In genomic region chr9:44498421-44499355, GRCm38 (mm10) we compare ENCODE assay signal across 8 mouse cellular contexts. TPM values are rescaled to one million over a fixed set of nuclear protein-coding genes. Genes with fewer than 3 reads are reported as not detected.
DNase-seq lines count a peak whose midpoint lies in the region; ATAC-seq and TF ChIP-seq lines count a peak whose summit lies in the region.

No protein-coding gene starts in this region.

- peak overlapping the region; percentile 71 for H3K9ac ChIP-seq in hindbrain, embryonic 16.5 days (ENCODE audit: low read depth, low read length)
- H3K9ac ChIP-seq in midbrain, embryonic 16.5 days (ENCODE audit: low read depth, low read length) = peak overlapping the region; percentile 78

- WGBS in cerebellum, adult 2 months = 3% methylated on average over 58 of the region's 59 CpGs
- WGBS in hindbrain, embryonic 16.5 days = under 1% methylated on average over 49 of the region's 59 CpGs
- under 1% methylated on average over 59 of the region's 59 CpGs for WGBS in midbrain, embryonic 16.5 days

- ATAC-seq in hindbrain, embryonic 16.5 days = peak; percentile 79
- ATAC-seq in midbrain, embryonic 16.5 days = peak; percentile 61

- peak; percentile 38; the same call in 1 of the 2 replicates for TF ChIP-seq CTCF in cerebellum, adult 2 months (IDR thresholded peaks at IDR 0.05; ENCODE audit: borderline replicate concordance, insufficient read depth, low read depth, low read length)

- H3K27ac ChIP-seq in cerebellum, adult 2 months (ENCODE audit: insufficient read depth, low read length) = peak overlapping the region; percentile 86
- H3K27ac ChIP-seq in hindbrain, embryonic 16.5 days (ENCODE audit: low read depth, low read length) = peak overlapping the region; percentile 85
- peak overlapping the region; percentile 86 for H3K27ac ChIP-seq in midbrain, embryonic 16.5 days (ENCODE audit: low read length)

- H3K4me3 ChIP-seq in cerebellum, adult 2 months (replicated peaks; ENCODE audit: insufficient read depth, low read depth, low read length) = peak overlapping the region; percentile 14
- peak overlapping the region; percentile 45 for H3K4me3 ChIP-seq in hindbrain, embryonic 16.5 days (ENCODE audit: low read length)
- peak overlapping the region; percentile 41 for H3K4me3 ChIP-seq in midbrain, embryonic 16.5 days (ENCODE audit: low read depth, low read length)

- no peaks in the 10 kb centered on the region for H3K36me3 ChIP-seq in hindbrain, embryonic 16.5 days (ENCODE audit: control insufficient read depth, insufficient read depth, low read length)
- peaks cover 9% of the 10 kb centered on the region; the same call in 1 of the 2 replicates for H3K36me3 ChIP-seq in midbrain, embryonic 16.5 days (ENCODE audit: control insufficient read depth, insufficient read depth, low read length)

- no peaks in the 10 kb centered on the region for H3K9me3 ChIP-seq in hindbrain, embryonic 16.5 days (ENCODE audit: control insufficient read depth, low read length)
- no peaks in the 10 kb centered on the region for H3K9me3 ChIP-seq in midbrain, embryonic 16.5 days (replicated peaks; ENCODE audit: control insufficient read depth, low read length, poor library complexity, severe bottlenecking)

- H3K4me2 ChIP-seq in hindbrain, embryonic 16.5 days (ENCODE audit: low read length) = peak overlapping the region; percentile 90
- peak overlapping the region; percentile 90 for H3K4me2 ChIP-seq in midbrain, embryonic 16.5 days (ENCODE audit: low read length)

- DNase-seq in left cerebral cortex, adult 18-20 months (ENCODE audit: low spot score in 2 of 2) = peak; percentile 52 to 61
- no peak for DNase-seq in left cerebral cortex, adult 11 months (ENCODE audit: low spot score)
- DNase-seq in cerebellum, adult 2 months = peak; percentile 72 to 74
- DNase-seq in frontal cortex, postnatal 25 days (ENCODE audit: low spot score in 2 of 2) = peak; percentile 31 to 55
- peak; percentile 72 for DNase-seq in liver
- DNase-seq in thymus, postnatal 14 days = peak; percentile 58

- no peaks in the 10 kb centered on the region for H3K27me3 ChIP-seq in cerebellum, adult 2 months (ENCODE audit: control insufficient read depth, insufficient read depth, low read length)
- H3K27me3 ChIP-seq in hindbrain, embryonic 16.5 days (replicated peaks; ENCODE audit: control insufficient read depth, insufficient read depth, low read length) = no peaks in the 10 kb centered on the region
- H3K27me3 ChIP-seq in midbrain, embryonic 16.5 days (ENCODE audit: control insufficient read depth, insufficient read depth, low read depth, low read length) = no peaks in the 10 kb centered on the region

- TF ChIP-seq POLR2A in cerebellum, adult 2 months (IDR thresholded peaks at IDR 0.05; ENCODE audit: borderline replicate concordance, insufficient read depth, low read length) = no peak

- peaks cover 57% of the 10 kb centered on the region for H3K4me1 ChIP-seq in cerebellum, adult 2 months (ENCODE audit: control insufficient read depth, insufficient read depth, low read length)
- peaks cover 70% of the 10 kb centered on the region for H3K4me1 ChIP-seq in hindbrain, embryonic 16.5 days (ENCODE audit: control insufficient read depth, insufficient read depth, low read depth, low read length)
- peaks cover 64% of the 10 kb centered on the region for H3K4me1 ChIP-seq in midbrain, embryonic 16.5 days (ENCODE audit: control insufficient read depth, insufficient read depth, low read length)

RNA-seq across cellular contexts. Expression of gene Bcl9l, which starts 16.1 kb away (rescaled TPM):
- 10 to 100 TPM; 59.1 to 62.5 TPM for total RNA-seq in left cerebral cortex, adult 18-20 months (2021)
- 22.0 and 22.3 TPM in 2 replicates for polyA plus RNA-seq in cerebellum, adult 2 months (2012; rRNA removed)
- 9.7 and 11.1 TPM in 2 replicates for polyA plus RNA-seq in hindbrain, embryonic 16.5 days (2015; fragmentation: Nextera tagmentation; extraction: Ambion mirVana)
- polyA plus RNA-seq in midbrain, embryonic 16.5 days (2015; fragmentation: Nextera tagmentation; extraction: Ambion mirVana) = 10.7 and 10.8 TPM in 2 replicates

RNA-seq across cellular contexts. Expression of gene Upk2, which starts 43.9 kb away (rescaled TPM):
- not detected for total RNA-seq in left cerebral cortex, adult 18-20 months (2021)
- polyA plus RNA-seq in cerebellum, adult 2 months (2012; rRNA removed) = 0.13 TPM in 1 of 2 replicates, not detected in the other
- polyA plus RNA-seq in hindbrain, embryonic 16.5 days (2015; fragmentation: Nextera tagmentation; extraction: Ambion mirVana) = not detected in 2 replicates
- polyA plus RNA-seq in midbrain, embryonic 16.5 days (2015; fragmentation: Nextera tagmentation; extraction: Ambion mirVana) = not detected in 2 replicates

RNA-seq across cellular contexts. Expression of gene Foxr1, which starts 57.8 kb away (rescaled TPM):
- not detected for total RNA-seq in left cerebral cortex, adult 18-20 months (2021)
- not detected in 2 replicates for polyA plus RNA-seq in cerebellum, adult 2 months (2012; rRNA removed)
- not detected in 2 replicates for polyA plus RNA-seq in hindbrain, embryonic 16.5 days (2015; fragmentation: Nextera tagmentation; extraction: Ambion mirVana)
- polyA plus RNA-seq in midbrain, embryonic 16.5 days (2015; fragmentation: Nextera tagmentation; extraction: Ambion mirVana) = not detected in 2 replicates
